Mouse (Mus musculus) forebrain, embryonic 15.5 days (tissue): ENCODE data around the gene Zcchc17. TPM values are rescaled to one million over a fixed set of nuclear protein-coding genes. Genes with fewer than 3 reads are reported as not detected.
A peak's percentile ranks its signal among the peaks of the same experiment; 100 is the strongest.

Source experiments
- ATAC-seq: fragments of 200-750 bp; cut with Nextera tagmentation; replicated peaks from 2 replicates; pipeline ENCODE4 v1.8.0; 2017; ENCODE audit warnings: mild to moderate bottlenecking, moderate TSS enrichment, moderate library complexity
- H3K27ac ChIP-seq: fragments of 300-500 bp; sonication (generic); replicated peaks from 2 replicates; pipeline ENCODE4 v1.5.1; 2015; ENCODE audit warnings: mild to moderate bottlenecking, inconsistent platforms
- H3K27me3 ChIP-seq: fragments of 300-500 bp; sonication (generic); 2 replicates; pipeline ENCODE4 v1.6.1; 2015; ENCODE audit warnings: inconsistent platforms
- H3K36me3 ChIP-seq: fragments of 300-500 bp; sonication (generic); 2 replicates; pipeline ENCODE4 v1.6.1; 2015; ENCODE audit warnings: mild to moderate bottlenecking, inconsistent platforms
- H3K4me1 ChIP-seq: fragments of 300-500 bp; sonication (generic); 2 replicates; pipeline ENCODE4 v1.6.1; 2015; ENCODE audit warnings: inconsistent platforms
- H3K4me2 ChIP-seq: fragments of 300-500 bp; sonication (generic); replicated peaks from 2 replicates; pipeline ENCODE4 v1.6.1; 2015; ENCODE audit warnings: mild to moderate bottlenecking, inconsistent platforms
- H3K4me3 ChIP-seq: fragments of 300-500 bp; sonication (generic); 2 replicates; pipeline ENCODE4 v1.5.1; 2015; ENCODE audit warnings: mild to moderate bottlenecking, inconsistent platforms
- H3K9ac ChIP-seq: fragments of 300-500 bp; sonication (generic); replicated peaks from 2 replicates; pipeline ENCODE4 v1.6.1; 2015; ENCODE audit warnings: mild to moderate bottlenecking, inconsistent platforms
- H3K9me3 ChIP-seq: fragments of 300-500 bp; sonication (generic); 2 replicates; pipeline ENCODE4 v1.6.1; 2016; ENCODE audit warnings: inconsistent platforms
- WGBS: fragments of 180-500 bp; shearing (Covaris S2); methylation state at CpG from one replicate; pipeline ENCODE4 v1.1.7; 2015; ENCODE audit warnings: mixed read lengths; 5-methylcytosine and 5-hydroxymethylcytosine counted together
- polyA plus RNA-seq: library from polyadenylated mRNA; unstranded; fragments of >200 nt; fragmentation: Nextera tagmentation; extraction: Ambion mirVana; gene quantifications from 2 replicates; pipeline ENCODE4 v1.2.1, GENCODE M21; 2015

Gene Zcchc17
- polyA plus RNA-seq, 1 experiment from 2014 or later, result 84.3 TPM

- Histone ChIP-seq H3K27ac (no peak overlapping the region), H3K4me3 (no peak overlapping the region), H3K4me2 (no peak overlapping the region), H3K4me1 (no peaks in the 10 kb centered on the region), H3K9ac (no peak overlapping the region), H3K9me3 (no peaks in the 10 kb centered on the region), H3K36me3 (peaks cover 60% of the 10 kb centered on the region), H3K27me3 (no peaks in the 10 kb centered on the region)
- ATAC-seq, result no peak
- 91% methylated on average over 16 of the region's 16 CpGs for WGBS
These were observed 8.9 kb downstream of the Zcchc17 start for GRCm38 (mm10) chr4:130350690-130351422.

- Histone ChIP-seq H3K36me3 (peaks cover 64% of the 10 kb centered on the region), H3K27ac (no peak overlapping the region), H3K4me2 (no peak overlapping the region), H3K4me3 (no peak overlapping the region), H3K27me3 (no peaks in the 10 kb centered on the region), H3K4me1 (no peaks in the 10 kb centered on the region), H3K9ac (no peak overlapping the region), H3K9me3 (no peaks in the 10 kb centered on the region)
- no peak for ATAC-seq
- 96% methylated on average over 6 of the region's 6 CpGs for WGBS
These were observed 10.1 kb downstream of the Zcchc17 start for GRCm38 (mm10) chr4:130349666-130350065.

- Histone ChIP-seq H3K4me2 (no peak overlapping the region), H3K4me3 (no peak overlapping the region), H3K27me3 (no peaks in the 10 kb centered on the region), H3K4me1 (no peaks in the 10 kb centered on the region), H3K36me3 (peaks cover 27% of the 10 kb centered on the region), H3K27ac (no peak overlapping the region), H3K9me3 (no peaks in the 10 kb centered on the region), H3K9ac (no peak overlapping the region)
- WGBS, result 21% methylated on average over 4 of the region's 4 CpGs
- ATAC-seq, result no peak
These were observed 18.1 kb downstream of the Zcchc17 start for GRCm38 (mm10) chr4:130341691-130342090.

GRCm38 (mm10) chr4:130335867-130336266 lies 23.9 kb downstream of the Zcchc17 start:
- no peak for ATAC-seq
- Histone ChIP-seq H3K27ac (no peak overlapping the region), H3K4me2 (no peak overlapping the region), H3K27me3 (no peaks in the 10 kb centered on the region), H3K4me1 (no peaks in the 10 kb centered on the region), H3K36me3 (peaks cover 38% of the 10 kb centered on the region), H3K9ac (no peak overlapping the region), H3K9me3 (no peaks in the 10 kb centered on the region), H3K4me3 (no peak overlapping the region)
- WGBS, result 92% methylated on average over 5 of the region's 5 CpGs

GRCm38 (mm10) chr4:130327366-130327765 lies 32.4 kb downstream of the Zcchc17 start:
- ATAC-seq, result no peak
- Histone ChIP-seq H3K9me3 (no peaks in the 10 kb centered on the region), H3K36me3 (peaks cover 59% of the 10 kb centered on the region), H3K4me3 (no peak overlapping the region), H3K27ac (0 out of 2 replicates have a peak overlapping the region, but pooled peaks have one; percentile 34), H3K9ac (no peak overlapping the region), H3K27me3 (no peaks in the 10 kb centered on the region), H3K4me1 (no peaks in the 10 kb centered on the region), H3K4me2 (no peak overlapping the region)
- 85% methylated on average over 9 of the region's 9 CpGs for WGBS

- no peaks in the 10 kb centered on the region for H3K9me3 ChIP-seq
- H3K9ac ChIP-seq, result no peak overlapping the region
- no peak overlapping the region for H3K27ac ChIP-seq
- H3K4me3 ChIP-seq, result no peak overlapping the region
- H3K36me3 ChIP-seq, result peaks cover 58% of the 10 kb centered on the region
- ATAC-seq, result no peak
- 96% methylated on average over 2 of the region's 2 CpGs for WGBS
- no peak overlapping the region for H3K4me2 ChIP-seq
- no peaks in the 10 kb centered on the region for H3K4me1 ChIP-seq
- no peaks in the 10 kb centered on the region for H3K27me3 ChIP-seq
These were observed 34.3 kb downstream of the Zcchc17 start for GRCm38 (mm10) chr4:130325446-130325845.

GRCm38 (mm10) chr4:130323607-130324006 lies 36.1 kb downstream of the Zcchc17 start:
- ATAC-seq, result no peak
- no peaks in the 10 kb centered on the region for H3K4me1 ChIP-seq
- no peak overlapping the region for H3K4me2 ChIP-seq
- H3K36me3 ChIP-seq, result peaks cover 54% of the 10 kb centered on the region
- 72% methylated on average over 5 of the region's 5 CpGs for WGBS
- H3K9me3 ChIP-seq, result no peaks in the 10 kb centered on the region
- no peaks in the 10 kb centered on the region for H3K27me3 ChIP-seq
- H3K4me3 ChIP-seq, result no peak overlapping the region
- H3K9ac ChIP-seq, result no peak overlapping the region
- H3K27ac ChIP-seq, result no peak overlapping the region

GRCm38 (mm10) chr4:130323165-130323564 lies 36.6 kb downstream of the Zcchc17 start:
- H3K9ac ChIP-seq, result no peak overlapping the region
- H3K4me3 ChIP-seq, result no peak overlapping the region
- no peaks in the 10 kb centered on the region for H3K27me3 ChIP-seq
- WGBS, result 94% methylated on average over 1 of the region's 1 CpGs
- H3K4me2 ChIP-seq, result no peak overlapping the region
- H3K27ac ChIP-seq, result no peak overlapping the region
- no peak for ATAC-seq
- H3K4me1 ChIP-seq, result no peaks in the 10 kb centered on the region
- H3K36me3 ChIP-seq, result peaks cover 51% of the 10 kb centered on the region
- H3K9me3 ChIP-seq, result no peaks in the 10 kb centered on the region

GRCm38 (mm10) chr4:130322567-130322966 lies 37.2 kb downstream of the Zcchc17 start:
- Histone ChIP-seq H3K9ac (no peak overlapping the region), H3K4me2 (no peak overlapping the region), H3K27me3 (no peaks in the 10 kb centered on the region), H3K4me3 (no peak overlapping the region), H3K9me3 (no peaks in the 10 kb centered on the region), H3K4me1 (no peaks in the 10 kb centered on the region), H3K27ac (no peak overlapping the region), H3K36me3 (peaks cover 50% of the 10 kb centered on the region)
- no peak for ATAC-seq
- WGBS, result 71% methylated on average over 7 of the region's 7 CpGs

GRCm38 (mm10) chr4:130321640-130322039 lies 38.1 kb downstream of the Zcchc17 start:
- Histone ChIP-seq H3K36me3 (peaks cover 43% of the 10 kb centered on the region), H3K9me3 (no peaks in the 10 kb centered on the region), H3K4me3 (no peak overlapping the region), H3K9ac (no peak overlapping the region), H3K4me1 (no peaks in the 10 kb centered on the region), H3K27me3 (no peaks in the 10 kb centered on the region), H3K27ac (no peak overlapping the region), H3K4me2 (no peak overlapping the region)
- WGBS, result 96% methylated on average over 7 of the region's 7 CpGs
- ATAC-seq, result no peak

GRCm38 (mm10) chr4:130319564-130319963 lies 40.2 kb downstream of the Zcchc17 start:
- Histone ChIP-seq H3K9me3 (no peaks in the 10 kb centered on the region), H3K4me2 (no peak overlapping the region), H3K27ac (no peak overlapping the region), H3K4me3 (no peak overlapping the region), H3K27me3 (no peaks in the 10 kb centered on the region), H3K36me3 (peaks cover 38% of the 10 kb centered on the region), H3K4me1 (no peaks in the 10 kb centered on the region), H3K9ac (no peak overlapping the region)
- no peak for ATAC-seq
- WGBS, result 84% methylated on average over 7 of the region's 7 CpGs

GRCm38 (mm10) chr4:130318122-130318521 lies 41.6 kb downstream of the Zcchc17 start:
- WGBS, result 69% methylated on average over 3 of the region's 3 CpGs
- peaks cover 28% of the 10 kb centered on the region for H3K36me3 ChIP-seq
- no peak for ATAC-seq
- no peaks in the 10 kb centered on the region for H3K27me3 ChIP-seq
- H3K9me3 ChIP-seq, result no peaks in the 10 kb centered on the region
- H3K4me1 ChIP-seq, result no peaks in the 10 kb centered on the region
- no peak overlapping the region for H3K4me3 ChIP-seq
- no peak overlapping the region for H3K4me2 ChIP-seq
- no peak overlapping the region for H3K27ac ChIP-seq
- no peak overlapping the region for H3K9ac ChIP-seq

GRCm38 (mm10) chr4:130316691-130317090 lies 43.1 kb downstream of the Zcchc17 start:
- no peak overlapping the region for H3K27ac ChIP-seq
- peaks cover 19% of the 10 kb centered on the region for H3K36me3 ChIP-seq
- no peak overlapping the region for H3K4me2 ChIP-seq
- no peaks in the 10 kb centered on the region for H3K9me3 ChIP-seq
- H3K4me3 ChIP-seq, result no peak overlapping the region
- no peak for ATAC-seq
- H3K4me1 ChIP-seq, result no peaks in the 10 kb centered on the region
- H3K27me3 ChIP-seq, result no peaks in the 10 kb centered on the region
- 84% methylated on average over 10 of the region's 10 CpGs for WGBS
- H3K9ac ChIP-seq, result no peak overlapping the region
